Mouse (Mus musculus): ENCODE data around the gene Hmbs.

The Hmbs gene

GRCm38 (mm10) chr9:44287401-44288075, 56.5 kb downstream of the Hmbs start:
- peak; percentile 52 for DNase-seq (ENCODE audit: low spot score)

- no peak for DNase-seq (ENCODE audit: low spot score)
Measured at GRCm38 (mm10) chr9:44287003-44287400, 57.0 kb downstream of the Hmbs start.
